Mouse (Mus musculus) urinary bladder, postnatal 4 days (tissue): ENCODE measurements around the gene Flnb.

Experiments
- DNase-seq, 2 experiments: peaks; one replicate each; pipeline ENCODE4 v3.0.0; 2021 to 2022; ENCODE audit warnings: low spot score in 2 of 2

Flnb gene

GRCm38 (mm10) chr14:7817770-7818462 lies at the start of gene Flnb:
Gene Flnb (plus strand): TSS chr14:7817957.
- peak; percentile 92 to 98 for DNase-seq

DNA sequence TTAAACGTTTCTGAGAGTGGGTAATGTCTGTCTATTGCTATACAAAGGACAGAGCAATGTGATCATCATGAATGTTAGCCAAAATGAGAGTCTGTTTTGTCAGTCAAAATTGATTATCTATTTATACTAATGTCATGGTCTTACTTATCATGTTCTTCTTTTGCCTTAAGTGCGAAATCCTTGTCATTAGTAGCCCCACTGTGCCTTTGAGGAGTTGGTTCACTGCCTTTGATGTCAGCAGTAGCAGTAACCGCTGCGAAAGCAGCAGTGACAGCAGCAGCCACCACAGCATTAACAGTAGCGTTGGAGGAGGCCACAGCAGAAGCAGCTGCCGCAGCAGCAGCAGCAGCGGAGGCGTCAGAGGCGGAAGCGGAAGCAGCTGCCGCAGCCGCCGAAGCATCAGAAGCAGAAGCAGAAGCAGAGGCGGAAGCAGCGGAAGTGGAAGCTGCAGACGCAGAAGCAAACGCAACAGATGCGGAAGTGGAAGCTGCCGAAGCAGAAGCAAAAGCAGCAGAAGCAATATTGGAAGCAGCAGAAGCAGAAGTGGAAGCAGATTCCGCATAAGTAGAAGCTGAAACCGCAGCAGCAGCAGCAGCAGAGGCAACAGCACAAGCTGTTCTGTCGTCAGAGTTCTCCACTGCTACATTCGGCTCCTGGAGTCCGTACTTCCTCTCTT lies 43.9 kb upstream of the Flnb start:
- DNase-seq, result peak in 1 of 2 experiments; percentile 26

DNA sequence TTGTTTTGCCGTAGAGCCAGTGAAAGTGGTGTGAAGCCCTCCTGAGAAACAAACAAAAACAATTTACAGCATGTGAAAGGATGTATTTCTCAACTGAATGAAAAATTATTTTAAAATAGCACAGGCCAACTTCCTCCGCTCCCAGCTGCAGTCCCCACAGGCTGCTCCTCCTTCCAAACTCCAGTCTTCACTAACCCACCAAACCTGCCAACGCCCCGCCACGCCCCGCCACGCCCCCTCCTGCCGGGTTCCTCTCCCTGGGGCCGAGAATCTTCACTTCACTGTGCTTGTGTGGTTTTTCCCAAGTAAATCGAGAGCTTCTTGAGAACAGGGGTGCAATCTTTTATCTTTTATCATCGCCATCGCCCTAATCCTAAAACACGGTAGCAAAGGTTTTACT lies 31.7 kb upstream of the Flnb start:
- DNase-seq, result no peak

DNA sequence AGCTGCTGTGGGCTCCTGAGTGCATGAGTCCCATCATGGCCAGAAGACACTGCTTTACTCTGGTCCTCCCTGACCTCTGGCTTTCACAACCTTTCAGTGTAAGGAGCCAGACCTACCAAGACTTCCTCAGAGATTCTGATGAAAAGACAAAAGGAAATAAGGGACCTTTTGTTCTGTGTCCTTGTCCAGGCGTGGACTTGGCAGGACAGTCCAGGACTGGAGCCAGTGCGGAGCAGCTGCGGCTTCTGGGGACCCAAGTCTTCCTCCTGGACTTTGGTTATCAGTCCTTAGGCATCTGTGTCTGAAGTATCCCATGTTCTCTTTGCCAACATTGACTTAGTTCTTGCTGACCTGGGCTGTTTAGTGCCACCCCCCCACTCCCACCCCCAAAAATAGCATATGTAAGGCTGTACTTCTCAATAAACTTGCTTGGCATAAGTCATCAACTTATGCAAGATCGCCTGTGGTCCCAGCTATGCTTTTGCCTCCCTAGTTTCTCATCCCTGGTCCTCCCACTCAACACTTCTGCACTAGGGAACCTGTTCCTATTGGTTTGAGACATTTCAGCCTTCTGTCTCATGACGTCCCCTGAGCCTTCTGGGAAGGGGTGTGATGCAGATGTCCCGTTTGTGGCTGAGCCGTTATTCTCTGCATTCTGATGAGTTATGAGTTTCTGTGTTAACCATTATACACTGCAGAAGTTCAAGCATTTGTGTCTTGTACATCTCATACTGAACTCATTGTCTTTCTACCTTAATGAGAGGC lies 28.3 kb upstream of the Flnb start:
- DNase-seq, result no peak

- DNase-seq, result no peak
Observed at GRCm38 (mm10) chr14:7791061-7791531, 26.7 kb upstream of the Flnb start.

GRCm38 (mm10) chr14:7791532-7792159 lies 26.1 kb upstream of the Flnb start, which contains the start of gene Gm26661:
Gene Gm26661 (plus strand): TSS chr14:7791587.
- peak; percentile 46 to 75 for DNase-seq

DNA sequence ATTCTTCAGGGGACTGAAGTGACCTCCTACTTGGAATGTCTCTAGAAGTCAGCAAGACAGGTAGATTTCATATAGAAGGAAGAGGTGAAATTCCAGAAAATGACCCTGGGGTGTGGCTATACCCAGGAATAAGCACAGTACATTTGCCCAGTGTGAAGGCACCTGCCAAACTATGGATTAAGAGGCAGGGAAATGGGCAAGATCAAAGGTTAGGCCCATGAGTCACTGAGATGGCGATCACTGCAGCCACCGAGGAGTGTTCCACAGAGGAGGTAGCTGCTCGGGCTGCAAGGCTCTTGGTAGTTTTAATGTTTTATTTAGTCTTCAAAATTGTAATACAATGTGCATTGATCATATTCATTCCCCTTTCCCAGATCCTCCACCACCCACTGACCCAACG lies 21.8 kb upstream of the Flnb start:
- no peak for DNase-seq

DNA sequence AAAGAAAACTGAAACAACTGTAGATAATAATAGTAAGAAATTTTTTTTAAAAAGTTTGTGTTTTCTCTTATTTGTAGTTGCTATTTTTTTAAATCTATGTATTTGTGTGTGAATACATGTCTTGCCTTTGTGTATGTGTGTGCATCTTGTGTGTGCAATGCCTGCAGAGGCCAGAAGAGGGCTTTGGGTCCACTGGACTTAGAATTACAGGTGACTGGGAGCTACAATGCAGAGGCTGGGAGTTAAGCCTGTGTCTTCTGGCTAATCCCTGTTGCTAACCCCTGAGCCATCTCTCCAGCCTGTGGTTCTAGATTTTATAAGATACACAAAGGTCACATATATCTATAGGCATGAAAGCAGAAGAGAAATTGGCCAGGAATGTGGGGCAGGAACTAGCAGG lies 17.1 kb upstream of the Flnb start:
- DNase-seq, result no peak

DNA sequence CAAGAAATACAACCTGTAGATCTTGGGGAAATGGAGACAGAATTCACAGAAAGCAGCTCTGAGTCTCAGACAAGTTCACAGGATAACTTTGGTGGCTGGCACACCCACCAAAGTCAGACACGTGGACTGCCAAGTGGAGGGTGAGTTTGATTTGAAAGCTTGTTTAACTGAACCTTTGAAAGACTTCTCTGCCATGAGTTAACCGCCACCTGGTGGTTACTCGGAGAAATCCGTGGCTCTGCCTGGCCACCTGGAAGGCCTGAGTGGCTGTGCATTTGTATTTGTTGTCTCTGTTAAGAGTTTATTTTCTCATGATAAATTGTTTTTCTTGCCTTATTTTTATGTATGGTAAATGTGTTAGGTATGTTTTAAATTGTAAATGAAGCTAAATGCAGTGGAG lies 15.9 kb upstream of the Flnb start:
- no peak for DNase-seq

DNA sequence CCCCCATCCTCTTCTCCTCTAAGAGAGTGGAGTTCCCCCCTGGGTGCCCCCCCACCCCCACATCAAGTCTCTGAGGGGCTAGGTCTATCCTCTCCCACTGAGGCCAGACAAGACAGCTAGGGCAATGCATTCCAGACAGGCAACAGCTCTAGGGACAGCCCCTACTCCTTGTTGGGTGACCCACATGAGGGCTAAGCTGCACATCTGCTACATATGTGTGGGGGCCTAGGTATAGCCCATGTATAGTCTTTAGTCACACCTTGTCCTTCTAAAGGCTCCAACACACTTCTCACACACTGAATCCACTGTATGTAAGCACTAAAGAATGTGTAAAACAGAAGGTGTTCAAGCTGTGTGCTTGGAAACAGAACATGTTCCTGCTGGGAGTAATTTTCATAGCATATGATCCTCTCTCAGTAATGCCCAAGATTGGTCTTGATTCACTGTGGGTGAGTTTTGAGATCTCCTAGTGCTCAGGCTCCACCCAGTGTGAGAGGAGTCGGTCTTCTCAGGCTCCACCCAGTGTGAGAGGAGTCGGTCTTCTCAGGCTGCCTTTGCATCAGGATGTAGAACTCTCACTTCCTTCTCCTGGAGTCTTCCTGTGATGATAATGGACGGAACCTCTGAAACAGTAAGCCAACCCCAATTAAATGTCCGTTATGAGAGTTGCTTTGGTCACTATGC lies 13.7 kb upstream of the Flnb start:
- DNase-seq, result no peak

- DNase-seq, result no peak
Observed at GRCm38 (mm10) chr14:7804558-7804905, 13.2 kb upstream of the Flnb start.

DNA sequence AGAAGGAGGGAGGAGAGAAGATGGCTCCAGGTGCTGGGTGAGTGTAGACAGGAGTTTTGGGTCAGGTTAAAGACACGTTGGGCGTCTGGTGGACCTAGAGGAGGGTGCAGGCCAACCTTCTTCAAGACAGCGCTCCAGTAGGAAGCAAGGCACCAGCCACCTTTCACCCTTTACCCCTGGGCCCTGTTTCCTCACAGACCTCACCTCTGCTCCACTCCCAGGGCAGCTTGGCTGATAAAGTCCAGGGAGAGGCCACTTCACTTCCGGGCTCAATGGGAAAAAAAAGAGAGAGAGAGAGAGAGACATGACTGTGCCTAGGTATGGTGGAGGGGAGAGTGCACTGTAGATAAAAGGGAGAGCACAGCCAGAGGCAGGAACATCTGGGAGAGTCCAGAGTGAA lies 10.0 kb upstream of the Flnb start:
- no peak for DNase-seq

DNA sequence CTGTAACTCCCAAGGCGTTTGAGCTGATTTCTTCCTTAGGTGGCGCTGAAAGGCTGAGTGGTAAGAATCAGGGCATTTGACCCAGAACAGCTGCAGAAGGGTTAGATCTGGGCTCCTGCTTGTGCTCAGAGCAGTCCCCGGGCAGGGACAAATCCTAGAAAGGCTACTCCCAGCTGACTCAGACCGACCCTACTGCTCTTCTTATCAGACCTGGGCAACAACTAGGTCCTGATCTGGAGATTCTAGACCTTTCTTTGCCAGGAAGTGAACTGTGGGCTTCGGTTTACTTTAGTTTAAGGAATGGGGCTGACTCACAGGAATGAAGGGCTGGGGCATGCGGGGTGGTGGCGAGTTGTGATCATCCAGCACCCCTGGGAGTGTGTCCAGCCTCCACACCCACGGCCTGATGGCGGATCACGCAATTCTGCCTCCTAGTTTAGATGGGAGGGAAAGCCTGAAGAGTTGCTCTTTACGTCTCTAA lies 9.2 kb upstream of the Flnb start:
- no peak for DNase-seq

DNA sequence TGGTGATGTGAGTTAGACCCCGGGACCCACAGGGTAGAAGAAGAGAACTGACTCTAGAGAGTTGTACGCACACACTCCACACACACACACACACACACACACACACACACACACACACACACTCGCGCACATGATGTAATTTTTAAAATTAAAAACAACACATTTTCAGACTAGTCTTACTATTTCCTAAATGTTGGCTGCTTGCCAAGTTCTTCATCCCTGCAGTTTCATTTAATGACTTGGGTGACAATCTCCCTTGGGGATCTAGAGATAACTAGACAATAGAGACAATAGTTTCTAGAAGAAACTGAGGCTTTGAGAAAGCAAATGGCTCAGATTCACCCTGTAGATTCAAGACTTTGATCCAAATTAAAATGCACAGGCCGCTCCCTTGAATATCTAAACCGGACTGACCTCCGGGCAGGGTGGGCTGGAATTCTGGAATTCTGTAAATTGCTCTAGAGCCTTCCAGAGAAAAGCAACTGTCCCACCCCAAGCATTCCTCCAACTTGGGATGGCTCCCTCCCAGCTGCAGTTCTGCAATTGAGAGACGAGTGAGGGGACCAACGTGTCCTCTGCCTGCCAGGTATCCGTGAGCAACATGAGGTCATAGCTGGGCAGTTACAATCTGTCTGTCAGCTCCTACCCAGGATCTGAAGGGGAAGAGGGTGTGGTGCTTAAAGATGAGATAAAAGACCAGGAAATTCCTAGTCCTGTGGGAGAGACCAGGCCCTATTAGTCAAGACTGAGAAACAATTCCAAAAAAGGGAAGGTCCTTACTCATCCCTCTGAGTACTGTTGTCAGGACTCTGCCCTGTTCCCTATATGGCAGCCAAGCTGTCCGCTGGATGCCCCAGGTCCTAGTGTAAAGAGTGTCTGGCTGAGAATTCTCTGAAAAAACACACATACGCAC lies 8.5 kb upstream of the Flnb start:
- DNase-seq, result peak in 1 of 2 experiments; percentile 42

GRCm38 (mm10) chr14:7818463-7819121 lies 835 bp downstream of the Flnb start:
- no peak for DNase-seq

DNA sequence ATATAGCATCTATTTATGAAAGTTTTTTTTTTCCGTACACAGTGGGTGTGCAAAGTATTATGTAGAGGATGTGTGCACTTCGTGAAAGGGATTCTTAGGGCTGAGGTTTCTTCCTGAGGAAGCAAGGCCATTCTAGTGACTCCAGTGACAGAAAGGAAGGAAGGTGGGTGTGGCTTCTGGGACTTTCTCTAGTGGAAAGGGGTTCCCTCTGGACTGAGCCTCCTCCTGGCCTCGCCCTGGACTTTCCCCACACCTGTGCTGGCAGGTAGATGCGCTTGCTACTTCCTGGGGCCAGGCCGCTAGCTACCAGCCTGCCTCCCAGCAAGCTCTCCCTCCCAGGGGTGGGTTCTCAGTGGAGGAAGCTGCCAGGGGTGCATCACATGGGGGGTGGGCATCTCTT lies 1.7 kb downstream of the Flnb start:
- no peak for DNase-seq

GRCm38 (mm10) chr14:7821341-7821740 lies 3.6 kb downstream of the Flnb start:
- no peak for DNase-seq

GRCm38 (mm10) chr14:7822693-7823092 lies 4.9 kb downstream of the Flnb start:
- DNase-seq, result no peak

GRCm38 (mm10) chr14:7824651-7825268 lies 7.0 kb downstream of the Flnb start:
- DNase-seq, result no peak
